Mouse (Mus musculus) bone marrow, adult 2 months (tissue): ENCODE data around the gene 4933428G20Rik.

ENCODE experiments used
- CTCF ChIP-seq: fragments of 200-500 bp; IDR thresholded peaks from 2 replicates; pipeline ENCODE4 v1.5.1; 2011; ENCODE audit warnings: low read length, control low read depth; ENCODE audit not compliant: control insufficient read depth, insufficient read depth
- POLR2A ChIP-seq: fragments of 200-500 bp; IDR thresholded peaks from 2 replicates; pipeline ENCODE4 v1.6.1; 2011; ENCODE audit warnings: low read depth, mild to moderate bottlenecking, control low read depth, low read length, borderline replicate concordance; ENCODE audit not compliant: control insufficient read depth

DNA sequence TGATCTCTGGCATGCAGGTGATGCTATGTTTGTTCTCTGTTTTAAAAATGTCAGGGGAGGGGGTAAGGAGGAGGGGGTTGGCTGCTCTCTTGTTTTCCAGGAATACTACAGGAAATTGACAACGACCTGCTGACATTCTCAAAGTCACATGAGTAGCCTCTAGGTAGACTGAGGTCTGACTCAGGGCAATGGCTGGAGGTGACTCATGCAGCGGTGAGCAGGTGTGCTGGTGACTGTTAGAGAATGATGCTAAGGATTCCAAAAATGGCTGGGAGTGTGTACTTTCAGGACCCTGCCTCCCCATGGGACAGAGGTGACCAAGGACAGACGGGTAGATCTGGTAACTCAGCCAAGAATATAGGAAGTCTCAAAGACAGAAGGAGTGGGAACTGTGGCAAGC, 8.1 kb upstream of the 4933428G20Rik start:
- TF ChIP-seq CTCF = no peak
- TF ChIP-seq POLR2A = no peak
